Mouse (Mus musculus) bone marrow macrophage, adult 2 months (primary cell): Measurements from ENCODE around the gene Eid2b.
"Not testable (repeated sequence)": the region's sequence is repeated elsewhere in the genome, so short reads cannot be mapped to it uniquely, and the experiment has no call there.

Experiments used
- CTCF ChIP-seq: IDR thresholded peaks from 2 replicates; pipeline ENCODE4 v1.5.1; 2012; ENCODE audit warnings: low read depth, mild to moderate bottlenecking, low read length, moderate library complexity
- POLR2A ChIP-seq: IDR thresholded peaks from 2 replicates; pipeline ENCODE4 v1.6.1; 2012; ENCODE audit warnings: mild to moderate bottlenecking, low read depth, low read length, borderline replicate concordance

GRCm38 (mm10) chr7:28243943-28244342 lies 33.6 kb upstream of the Eid2b start:
- TF ChIP-seq POLR2A, CTCF: not testable (repeated sequence)
